Mouse (Mus musculus): ENCODE results near the gene Esp36. TPM values are rescaled to one million over a fixed set of nuclear protein-coding genes. Genes with fewer than 3 reads are reported as not detected.
"Not testable (repeated sequence)": the region's sequence is repeated elsewhere in the genome, so short reads cannot be mapped to it uniquely, and the experiment has no call there.

The Esp36 gene
- polyA plus RNA-seq (2014; fragmentation: Nextera tagmentation; extraction: Ambion mirVana): not detected in 2 replicates

DNA sequence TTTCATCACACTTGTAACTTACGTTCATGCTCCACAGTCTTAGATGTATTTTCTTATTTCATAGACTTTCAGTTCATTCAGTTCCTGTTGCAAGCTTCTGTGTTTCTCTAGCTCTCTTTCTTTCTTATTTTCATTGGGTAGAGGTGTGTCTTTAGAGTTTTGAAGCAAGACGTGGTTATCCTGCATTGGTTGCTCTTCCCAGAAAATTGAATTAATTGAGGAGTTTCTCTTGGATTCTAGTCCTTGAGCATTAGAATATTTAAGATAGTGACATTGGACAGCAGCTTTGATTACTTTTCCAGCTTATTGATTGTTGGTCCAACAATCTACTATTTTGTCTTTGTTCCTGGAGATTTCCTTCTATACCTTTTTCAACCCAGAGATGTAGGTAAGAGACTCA lies at the start of gene Esp36:
Gene Esp36 (minus strand): TSS at position 101 of the 400 bp plus-strand sequence.
- ATAC-seq (replicated peaks; ENCODE audit: insufficient number of reproducible peaks, low FRiP score, low TSS enrichment): no peak

GRCm38 (mm10) chr17:38456206-38456605 lies 36.2 kb upstream of the Esp36 start:
- H3K36me3 ChIP-seq (ENCODE audit: control insufficient read depth, insufficient read depth, low read length); ATAC-seq (replicated peaks; ENCODE audit: insufficient number of reproducible peaks, low FRiP score, low TSS enrichment); H3K27me3 ChIP-seq (ENCODE audit: control insufficient read depth, insufficient read depth, low read length); H3K9me3 ChIP-seq (replicated peaks; ENCODE audit: control insufficient read depth, low read length); H3K4me2 ChIP-seq; H3K9ac ChIP-seq (ENCODE audit: low read depth, low read length); H3K27ac ChIP-seq (ENCODE audit: low read depth, low read length); H3K4me3 ChIP-seq (ENCODE audit: low read depth, low read length); H3K4me1 ChIP-seq (ENCODE audit: control insufficient read depth, insufficient read depth, low read length): not testable (repeated sequence)

More for the DNA sequence above, at the start of gene Esp36:
- Histone ChIP-seq H3K27ac (ENCODE audit: low read depth, low read length) (no peak within 1 kb of the TSS), H3K27me3 (ENCODE audit: control insufficient read depth, insufficient read depth, low read length) (no peaks in the 10 kb centered on the region), H3K9me3 (replicated peaks; ENCODE audit: control insufficient read depth, low read length) (no peaks in the 10 kb centered on the region), H3K4me3 (ENCODE audit: low read depth, low read length) (no peak within 1 kb of the TSS), H3K4me1 (ENCODE audit: control insufficient read depth, insufficient read depth, low read length) (no peaks in the 10 kb centered on the region), H3K36me3 (ENCODE audit: control insufficient read depth, insufficient read depth, low read length) (no peaks in the 10 kb centered on the region), H3K9ac (ENCODE audit: low read depth, low read length) (no peak within 1 kb of the TSS), H3K4me2 (no peak within 1 kb of the TSS)
- WGBS (ENCODE audit: insufficient replicate concordance): 81% methylated on average over 2 of the region's 2 CpGs

GRCm38 (mm10) chr17:38450688-38451087 lies 30.7 kb upstream of the Esp36 start:
- Histone ChIP-seq H3K9ac (ENCODE audit: low read depth, low read length) (no peak overlapping the region), H3K9me3 (replicated peaks; ENCODE audit: control insufficient read depth, low read length) (peaks cover 6% of the 10 kb centered on the region; the same call in 1 of the 2 replicates), H3K4me1 (ENCODE audit: control insufficient read depth, insufficient read depth, low read length) (no peaks in the 10 kb centered on the region), H3K27ac (ENCODE audit: low read depth, low read length) (no peak overlapping the region), H3K4me3 (ENCODE audit: low read depth, low read length) (no peak overlapping the region), H3K36me3 (ENCODE audit: control insufficient read depth, insufficient read depth, low read length) (no peaks in the 10 kb centered on the region), H3K27me3 (ENCODE audit: control insufficient read depth, insufficient read depth, low read length) (no peaks in the 10 kb centered on the region), H3K4me2 (no peak overlapping the region)
- WGBS (ENCODE audit: insufficient replicate concordance): 83% methylated on average over 2 of the region's 2 CpGs
- no peak for ATAC-seq (replicated peaks; ENCODE audit: insufficient number of reproducible peaks, low FRiP score, low TSS enrichment)

DNA sequence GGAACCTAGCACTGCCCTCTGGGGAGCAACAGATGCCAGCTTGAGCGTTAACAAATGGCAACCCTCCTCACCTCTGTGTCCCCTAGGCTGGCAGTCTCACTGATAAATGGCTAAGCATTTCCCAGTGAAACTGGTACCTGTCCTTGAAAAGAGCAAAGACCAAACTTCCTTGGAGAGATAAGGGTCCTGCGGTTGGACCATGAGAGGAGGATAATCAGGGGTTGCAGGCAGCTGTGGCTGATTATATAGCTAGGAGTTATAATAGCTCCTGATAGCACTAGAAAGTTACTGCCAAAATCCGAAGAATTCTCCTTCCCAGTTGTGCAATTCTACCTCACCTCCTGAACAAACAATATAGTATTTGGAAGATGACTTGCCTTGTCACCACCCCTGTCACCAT lies 13.8 kb downstream of the Esp36 start:
- Histone ChIP-seq H3K9me3 (replicated peaks; ENCODE audit: control insufficient read depth, low read length) (0 out of 2 replicates have a peak, but pooled peaks cover 2% of the 10 kb centered on the region), H3K27me3 (ENCODE audit: control insufficient read depth, insufficient read depth, low read length) (no peaks in the 10 kb centered on the region), H3K4me2 (no peak overlapping the region), H3K9ac (ENCODE audit: low read depth, low read length) (no peak overlapping the region), H3K27ac (ENCODE audit: low read depth, low read length) (no peak overlapping the region), H3K36me3 (ENCODE audit: control insufficient read depth, insufficient read depth, low read length) (no peaks in the 10 kb centered on the region), H3K4me3 (ENCODE audit: low read depth, low read length) (no peak overlapping the region), H3K4me1 (ENCODE audit: control insufficient read depth, insufficient read depth, low read length) (no peaks in the 10 kb centered on the region)
- no peak for ATAC-seq (replicated peaks; ENCODE audit: insufficient number of reproducible peaks, low FRiP score, low TSS enrichment)
- 64% methylated on average over 3 of the region's 3 CpGs for WGBS (ENCODE audit: insufficient replicate concordance)

- no peaks in the 10 kb centered on the region for H3K27me3 ChIP-seq (ENCODE audit: control insufficient read depth, insufficient read depth, low read length)
- H3K9me3 ChIP-seq (replicated peaks; ENCODE audit: control insufficient read depth, low read length): no peaks in the 10 kb centered on the region
- H3K9ac ChIP-seq (ENCODE audit: low read depth, low read length): no peak overlapping the region
- no peak overlapping the region for H3K27ac ChIP-seq (ENCODE audit: low read depth, low read length)
- no peaks in the 10 kb centered on the region for H3K4me1 ChIP-seq (ENCODE audit: control insufficient read depth, insufficient read depth, low read length)
- no peak for ATAC-seq (replicated peaks; ENCODE audit: insufficient number of reproducible peaks, low FRiP score, low TSS enrichment)
- WGBS (ENCODE audit: insufficient replicate concordance): 66% methylated on average over 2 of the region's 2 CpGs
- H3K36me3 ChIP-seq (ENCODE audit: control insufficient read depth, insufficient read depth, low read length): no peaks in the 10 kb centered on the region
- H3K4me2 ChIP-seq: no peak overlapping the region
- no peak overlapping the region for H3K4me3 ChIP-seq (ENCODE audit: low read depth, low read length)
These were observed 28.2 kb downstream of the Esp36 start for GRCm38 (mm10) chr17:38391821-38392220.

Other genes starting within 250 kb of the Esp36 start
- gene Olfr134, start 248.8 kb downstream of the Esp36 start, polyA plus RNA-seq (2014; fragmentation: Nextera tagmentation; extraction: Ambion mirVana): not detected in 2 replicates
- gene Olfr135, start 215.8 kb downstream of the Esp36 start, polyA plus RNA-seq (2014; fragmentation: Nextera tagmentation; extraction: Ambion mirVana): not detected in 2 replicates
- not detected in 2 replicates for gene Olfr138, start 159.2 kb downstream of the Esp36 start, polyA plus RNA-seq (2014; fragmentation: Nextera tagmentation; extraction: Ambion mirVana)
- gene Olfr137, start 112.6 kb downstream of the Esp36 start, polyA plus RNA-seq (2014; fragmentation: Nextera tagmentation; extraction: Ambion mirVana): not detected in 2 replicates
- not detected in 2 replicates for gene Olfr136, start 90.4 kb downstream of the Esp36 start, polyA plus RNA-seq (2014; fragmentation: Nextera tagmentation; extraction: Ambion mirVana)
- gene Esp34, start 134.0 kb upstream of the Esp36 start, polyA plus RNA-seq (2014; fragmentation: Nextera tagmentation; extraction: Ambion mirVana): not detected in 2 replicates
- gene Esp31, start 219.3 kb upstream of the Esp36 start, polyA plus RNA-seq (2014; fragmentation: Nextera tagmentation; extraction: Ambion mirVana): not detected in 2 replicates

Data from heart, embryonic 11.5 days (tissue).